Mouse (Mus musculus) neural tube, embryonic 13.5 days (tissue): ENCODE data around the gene Vasp. TPM values are rescaled to one million over a fixed set of nuclear protein-coding genes. Genes with fewer than 3 reads are reported as not detected.
A peak's percentile ranks its signal among the peaks of the same experiment; 100 is the strongest.

Experiments
- ATAC-seq: fragments of 200-750 bp; cut with Nextera tagmentation; 2 replicates; pipeline ENCODE4 v1.8.0; 2017; ENCODE audit warnings: low read depth, mild to moderate bottlenecking, moderate TSS enrichment, moderate library complexity
- H3K27ac ChIP-seq: fragments of 300-500 bp; sonication (generic); replicated peaks from 2 replicates; pipeline ENCODE4 v1.5.1; 2015; ENCODE audit warnings: moderate library complexity, mild to moderate bottlenecking, inconsistent platforms
- H3K27me3 ChIP-seq: fragments of 300-500 bp; sonication (generic); 2 replicates; pipeline ENCODE4 v1.6.1; 2015; ENCODE audit warnings: mild to moderate bottlenecking, inconsistent platforms
- H3K36me3 ChIP-seq: fragments of 300-500 bp; sonication (generic); 2 replicates; pipeline ENCODE4 v1.6.1; 2015; ENCODE audit warnings: mild to moderate bottlenecking, inconsistent platforms
- H3K4me1 ChIP-seq: fragments of 300-500 bp; sonication (generic); replicated peaks from 2 replicates; pipeline ENCODE4 v1.6.1; 2015; ENCODE audit warnings: inconsistent platforms
- H3K4me2 ChIP-seq: fragments of 300-500 bp; sonication (generic); 2 replicates; pipeline ENCODE4 v1.6.1; 2015; ENCODE audit warnings: inconsistent platforms, mild to moderate bottlenecking, moderate library complexity
- H3K4me3 ChIP-seq: fragments of 300-500 bp; sonication (generic); 2 replicates; pipeline ENCODE4 v1.5.1; 2015; ENCODE audit warnings: mild to moderate bottlenecking, inconsistent platforms
- H3K9ac ChIP-seq: fragments of 300-500 bp; sonication (generic); 2 replicates; pipeline ENCODE4 v1.6.1; 2015; ENCODE audit warnings: moderate library complexity, mild to moderate bottlenecking, inconsistent platforms
- H3K9me3 ChIP-seq: fragments of 300-500 bp; sonication (generic); 2 replicates; pipeline ENCODE4 v1.6.1; 2016; ENCODE audit warnings: inconsistent platforms
- WGBS: fragments of 180-500 bp; shearing (Covaris S2); methylation state at CpG from one replicate; pipeline ENCODE4 v1.1.7; 2015; 5-methylcytosine and 5-hydroxymethylcytosine counted together
- polyA plus RNA-seq: library from polyadenylated mRNA; unstranded; fragments of >200 nt; fragmentation: Nextera tagmentation; extraction: Ambion mirVana; gene quantifications from 2 replicates; pipeline ENCODE4 v1.2.1, GENCODE M21; 2015

The Vasp gene
- polyA plus RNA-seq, 1 experiment from 2014 or later, result 41.2 TPM

- Histone ChIP-seq H3K36me3 (no peaks in the 10 kb centered on the region), H3K4me3 (peak within 1 kb of the TSS; percentile 42)
Observed at GRCm38 (mm10) chr7:19211996-19212755, 59.4 kb downstream of the Vasp start, which contains the start of gene Gpr4. Gpr4 (plus strand) TSS chr7:19212538.

GRCm38 (mm10) chr7:19211041-19211675 is 60.5 kb downstream of the Vasp start:
- peaks cover under 1% of the 10 kb centered on the region; the same call in 1 of the 2 replicates for H3K36me3 ChIP-seq
- no peaks in the 10 kb centered on the region for H3K9me3 ChIP-seq
- peaks cover 22% of the 10 kb centered on the region for H3K4me1 ChIP-seq
- 49% methylated on average over 5 of the region's 5 CpGs for WGBS
- no peak overlapping the region for H3K4me2 ChIP-seq
- H3K27ac ChIP-seq, result no peak overlapping the region
- H3K9ac ChIP-seq, result no peak overlapping the region
- H3K27me3 ChIP-seq, result peaks cover 34% of the 10 kb centered on the region
- no peak for ATAC-seq
- H3K4me3 ChIP-seq, result no peak overlapping the region

More at GRCm38 (mm10) chr7:19211996-19212755, 59.4 kb downstream of the Vasp start, which contains the start of gene Gpr4:
- H3K9me3 ChIP-seq, result no peaks in the 10 kb centered on the region
- H3K27me3 ChIP-seq, result peaks cover 34% of the 10 kb centered on the region
- peak within 1 kb of the TSS; percentile 67 for H3K4me2 ChIP-seq
- H3K27ac ChIP-seq, result no peak within 1 kb of the TSS
- peak within 1 kb of the TSS; percentile 69 for H3K9ac ChIP-seq
- peak; percentile 34; the same call in 1 of the 2 replicates for ATAC-seq
- H3K4me1 ChIP-seq, result peaks cover 22% of the 10 kb centered on the region
- 2% methylated on average over 22 of the region's 30 CpGs for WGBS

GRCm38 (mm10) chr7:19210010-19210409 is 61.6 kb downstream of the Vasp start:
- peaks cover 12% of the 10 kb centered on the region for H3K36me3 ChIP-seq
- H3K9ac ChIP-seq, result no peak overlapping the region
- H3K9me3 ChIP-seq, result no peaks in the 10 kb centered on the region
- H3K4me1 ChIP-seq, result peaks cover 18% of the 10 kb centered on the region
- H3K27ac ChIP-seq, result no peak overlapping the region
- no peak for ATAC-seq
- 90% methylated on average over 5 of the region's 5 CpGs for WGBS
- H3K4me2 ChIP-seq, result no peak overlapping the region
- H3K4me3 ChIP-seq, result no peak overlapping the region
- H3K27me3 ChIP-seq, result peaks cover 34% of the 10 kb centered on the region

DNA sequence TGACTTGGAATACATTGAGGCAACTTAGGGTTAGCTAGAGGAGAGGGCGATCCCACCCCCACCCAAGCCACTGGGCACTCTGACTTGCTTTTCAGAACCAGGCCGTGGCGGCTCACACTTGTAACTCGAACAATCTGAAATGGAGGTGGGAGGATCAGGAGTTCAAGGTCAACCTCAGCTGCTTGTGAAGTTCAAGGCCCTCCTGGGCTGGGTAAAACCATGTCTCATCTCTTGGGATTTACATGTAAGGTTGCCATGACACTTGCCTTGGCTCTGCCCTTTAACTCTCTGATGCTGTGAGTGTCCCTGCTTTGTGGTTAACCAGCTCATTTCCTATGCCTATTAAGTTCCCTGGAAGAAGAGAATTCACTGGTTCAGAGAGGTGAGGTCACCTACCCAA is 62.1 kb downstream of the Vasp start:
- Histone ChIP-seq H3K4me1 (peaks cover 14% of the 10 kb centered on the region), H3K27ac (no peak overlapping the region), H3K4me2 (no peak overlapping the region), H3K36me3 (peaks cover 17% of the 10 kb centered on the region), H3K9ac (no peak overlapping the region), H3K27me3 (peaks cover 33% of the 10 kb centered on the region), H3K4me3 (no peak overlapping the region), H3K9me3 (no peaks in the 10 kb centered on the region)
- 80% methylated on average over 4 of the region's 4 CpGs for WGBS
- ATAC-seq, result no peak

DNA sequence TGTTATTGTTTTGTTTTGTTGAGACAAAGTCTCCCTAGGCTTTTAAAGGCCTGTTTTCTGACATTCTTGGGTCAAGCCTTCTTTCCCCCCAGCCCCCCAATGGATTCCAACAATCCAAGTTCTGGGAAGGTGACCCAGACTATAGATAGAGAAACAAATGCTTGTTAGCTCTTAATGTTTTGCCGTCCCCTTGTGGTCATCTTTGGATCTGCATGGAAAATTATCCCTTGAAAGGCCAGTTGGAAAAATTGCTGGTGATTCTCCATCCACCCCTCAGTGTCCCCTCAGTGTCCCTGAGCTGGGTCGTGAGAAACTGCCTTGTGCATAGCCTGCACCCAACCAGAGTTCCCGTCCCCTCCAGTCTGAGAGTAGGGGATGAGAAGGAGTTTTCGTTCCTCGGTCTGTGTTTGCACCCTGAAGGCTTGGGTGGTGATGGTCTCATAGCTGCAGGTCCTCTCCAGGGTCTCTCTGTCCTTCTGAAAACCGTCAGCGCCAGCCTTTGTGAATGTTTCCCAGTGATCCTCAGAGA is 62.6 kb downstream of the Vasp start:
- peaks cover 28% of the 10 kb centered on the region for H3K27me3 ChIP-seq
- no peak overlapping the region for H3K4me2 ChIP-seq
- peaks cover 22% of the 10 kb centered on the region for H3K36me3 ChIP-seq
- H3K27ac ChIP-seq, result no peak overlapping the region
- 53% methylated on average over 7 of the region's 7 CpGs for WGBS
- no peak overlapping the region for H3K4me3 ChIP-seq
- no peak overlapping the region for H3K9ac ChIP-seq
- ATAC-seq, result no peak
- H3K9me3 ChIP-seq, result no peaks in the 10 kb centered on the region
- peaks cover 14% of the 10 kb centered on the region for H3K4me1 ChIP-seq

- H3K4me2 ChIP-seq, result no peak overlapping the region
- no peak overlapping the region for H3K27ac ChIP-seq
- 80% methylated on average over 13 of the region's 13 CpGs for WGBS
- ATAC-seq, result no peak
- peaks cover 27% of the 10 kb centered on the region for H3K36me3 ChIP-seq
- H3K9ac ChIP-seq, result no peak overlapping the region
- H3K9me3 ChIP-seq, result no peaks in the 10 kb centered on the region
- peaks cover 24% of the 10 kb centered on the region for H3K27me3 ChIP-seq
- peaks cover 14% of the 10 kb centered on the region for H3K4me1 ChIP-seq
- no peak overlapping the region for H3K4me3 ChIP-seq
Observed at GRCm38 (mm10) chr7:19208201-19208910, 63.3 kb downstream of the Vasp start.

Other genes with a start within 250 kb of the Vasp start
- gene Foxa3, start 248.3 kb downstream of the Vasp start, polyA plus RNA-seq, result 0.13 and 0.14 TPM in 2 replicates
- 30.4 and 32.7 TPM in 2 replicates for gene Sympk, start 247.4 kb downstream of the Vasp start, polyA plus RNA-seq
- gene Rsph6a, start 217.1 kb downstream of the Vasp start, polyA plus RNA-seq, result not detected in 2 replicates
- 25.1 and 26.0 TPM in 2 replicates for gene Dmwd, start 195.6 kb downstream of the Vasp start, polyA plus RNA-seq
- gene Dmpk, start 188.0 kb downstream of the Vasp start, polyA plus RNA-seq, result 10.5 and 10.7 TPM in 2 replicates
- 2.5 and 3.2 TPM in 2 replicates for gene Six5, start 177.2 kb downstream of the Vasp start, polyA plus RNA-seq
- 2.1 and 2.3 TPM in 2 replicates for gene Gm4969, start 153.4 kb downstream of the Vasp start, polyA plus RNA-seq
- gene Fbxo46, start 152.0 kb downstream of the Vasp start, polyA plus RNA-seq, result 17.7 and 18.1 TPM in 2 replicates
- gene Qpctl, start 122.5 kb downstream of the Vasp start, polyA plus RNA-seq, result 21.7 and 22.2 TPM in 2 replicates
- gene Snrpd2, start 122.1 kb downstream of the Vasp start, polyA plus RNA-seq, result 108 and 118 TPM in 2 replicates
- gene Gipr, start 105.7 kb downstream of the Vasp start, polyA plus RNA-seq, result 1.3 and 1.4 TPM in 2 replicates
- 6.8 and 8.1 TPM in 2 replicates for gene Eml2, start 95.4 kb downstream of the Vasp start, polyA plus RNA-seq
- gene Gpr4, start 59.3 kb downstream of the Vasp start, polyA plus RNA-seq, result 2.0 and 2.6 TPM in 2 replicates
- 38.7 and 39.9 TPM in 2 replicates for gene Opa3, start 43.5 kb downstream of the Vasp start, polyA plus RNA-seq
- 0.41 and 0.59 TPM in 2 replicates for gene Ppm1n, start 8.2 kb upstream of the Vasp start, polyA plus RNA-seq
- gene Rtn2, start 10.8 kb upstream of the Vasp start, polyA plus RNA-seq, result 103 and 117 TPM in 2 replicates
- gene Fosb, start 38.2 kb upstream of the Vasp start, polyA plus RNA-seq, result 0.06 and 0.19 TPM in 2 replicates
- gene Ercc1, start 73.0 kb upstream of the Vasp start, polyA plus RNA-seq, result 90.7 and 96.1 TPM in 2 replicates
- 19.8 and 21.1 TPM in 2 replicates for gene Cd3eap, start 87.7 kb upstream of the Vasp start, polyA plus RNA-seq
- gene Ppp1r13l, start 87.9 kb upstream of the Vasp start, polyA plus RNA-seq, result 1.2 and 3.4 TPM in 2 replicates
- gene Ercc2, start 110.2 kb upstream of the Vasp start, polyA plus RNA-seq, result 18.6 and 20.5 TPM in 2 replicates
- 4.0 and 5.3 TPM in 2 replicates for gene Klc3, start 132.3 kb upstream of the Vasp start, polyA plus RNA-seq
- 1.1 and 1.3 TPM in 2 replicates for gene Ckm, start 133.0 kb upstream of the Vasp start, polyA plus RNA-seq
- gene Mark4, start 187.0 kb upstream of the Vasp start, polyA plus RNA-seq, result 14.9 and 16.1 TPM in 2 replicates
- gene Exoc3l2, start 191.5 kb upstream of the Vasp start, polyA plus RNA-seq, result 0.32 and 0.52 TPM in 2 replicates
- gene Bloc1s3, start 236.6 kb upstream of the Vasp start, polyA plus RNA-seq, result 3.5 and 3.6 TPM in 2 replicates
- gene Trappc6a, start 236.6 kb upstream of the Vasp start, polyA plus RNA-seq, result 46.4 and 49.0 TPM in 2 replicates
- gene Nkpd1, start 246.0 kb upstream of the Vasp start, polyA plus RNA-seq, result 0.14 TPM in 1 of 2 replicates, not detected in the other